Mouse (Mus musculus) thymus, postnatal 14 days (tissue): Measurements from ENCODE around the gene Synpr.

Experiments used
- DNase-seq: peaks from one replicate; pipeline ENCODE4 v3.0.0; 2021

Synpr gene

GRCm38 (mm10) chr14:13553616-13554370, 269.2 kb downstream of the Synpr start:
- no peak for DNase-seq

GRCm38 (mm10) chr14:13554631-13555030, 270.1 kb downstream of the Synpr start:
- no peak for DNase-seq

- DNase-seq: no peak
Measured at GRCm38 (mm10) chr14:13558117-13558516, 273.5 kb downstream of the Synpr start.

GRCm38 (mm10) chr14:13567250-13567649, 282.7 kb downstream of the Synpr start:
- no peak for DNase-seq

- DNase-seq: no peak
Measured at GRCm38 (mm10) chr14:13567996-13568395, 283.4 kb downstream of the Synpr start.

GRCm38 (mm10) chr14:13571941-13572340, 287.4 kb downstream of the Synpr start:
- no peak for DNase-seq

- DNase-seq: no peak
Measured at GRCm38 (mm10) chr14:13572530-13572929, 287.9 kb downstream of the Synpr start.

GRCm38 (mm10) chr14:13578101-13578500, 293.5 kb downstream of the Synpr start:
- DNase-seq: no peak

- DNase-seq: no peak
Measured at GRCm38 (mm10) chr14:13578744-13579143, 294.2 kb downstream of the Synpr start.

- no peak for DNase-seq
Measured at GRCm38 (mm10) chr14:13593321-13593940, 308.9 kb downstream of the Synpr start.

- no peak for DNase-seq
Measured at GRCm38 (mm10) chr14:13596251-13596650, 311.7 kb downstream of the Synpr start.

- no peak for DNase-seq
Measured at GRCm38 (mm10) chr14:13597204-13597603, 312.6 kb downstream of the Synpr start.

- DNase-seq: no peak
Measured at GRCm38 (mm10) chr14:13620531-13620930, 336.0 kb downstream of the Synpr start.

GRCm38 (mm10) chr14:13649865-13650264, 365.3 kb downstream of the Synpr start:
- no peak for DNase-seq

GRCm38 (mm10) chr14:13651039-13651438, 366.5 kb downstream of the Synpr start:
- no peak for DNase-seq

- DNase-seq: no peak
Measured at GRCm38 (mm10) chr14:13651541-13652298, 367.1 kb downstream of the Synpr start.
